Mouse (Mus musculus) gastrocnemius, postnatal 10 days (tissue): Measurements from ENCODE around the gene Celf2. TPM values are rescaled to one million over a fixed set of nuclear protein-coding genes. Genes with fewer than 3 reads are reported as not detected.

ENCODE experiments used
- DNase-seq: peaks from one replicate; pipeline ENCODE4 v3.0.0; 2021; ENCODE audit warnings: mixed read lengths
- total RNA-seq, 2 experiments: library from RNA; stranded (reverse); gene quantifications; 2 replicates each; pipeline ENCODE4 v1.2.3; 2021

Gene Celf2
- total RNA-seq, 2 experiments from 2014 or later = 73.2 to 82.2 TPM

GRCm38 (mm10) chr2:7392500-7392899 lies 116.9 kb downstream of the Celf2 start:
- no peak for DNase-seq

- DNase-seq = no peak
Observed at GRCm38 (mm10) chr2:7389264-7389663, 120.1 kb downstream of the Celf2 start.

GRCm38 (mm10) chr2:7378736-7379135 lies 130.6 kb downstream of the Celf2 start:
- DNase-seq = no peak

GRCm38 (mm10) chr2:7377878-7378277 lies 131.5 kb downstream of the Celf2 start:
- DNase-seq = no peak

GRCm38 (mm10) chr2:7367738-7368137 lies 141.6 kb downstream of the Celf2 start:
- no peak for DNase-seq

- no peak for DNase-seq
Observed at GRCm38 (mm10) chr2:7359557-7359956, 149.8 kb downstream of the Celf2 start.

- DNase-seq = no peak
Observed at GRCm38 (mm10) chr2:7358816-7359215, 150.5 kb downstream of the Celf2 start.

GRCm38 (mm10) chr2:7351234-7351633 lies 158.1 kb downstream of the Celf2 start:
- no peak for DNase-seq

- DNase-seq = peak; percentile 5
Observed at GRCm38 (mm10) chr2:7346703-7347461, 162.5 kb downstream of the Celf2 start.

GRCm38 (mm10) chr2:7344951-7345350 lies 164.4 kb downstream of the Celf2 start:
- DNase-seq = no peak

- no peak for DNase-seq
Observed at GRCm38 (mm10) chr2:7342911-7343478, 166.4 kb downstream of the Celf2 start.

- no peak for DNase-seq
Observed at GRCm38 (mm10) chr2:7334846-7335245, 174.5 kb downstream of the Celf2 start.

GRCm38 (mm10) chr2:7328018-7328899 lies 181.1 kb downstream of the Celf2 start:
- DNase-seq = no peak

- no peak for DNase-seq
Observed at GRCm38 (mm10) chr2:7319760-7320159, 189.6 kb downstream of the Celf2 start.

GRCm38 (mm10) chr2:7311776-7312175 lies 197.6 kb downstream of the Celf2 start:
- no peak for DNase-seq

- no peak for DNase-seq
Observed at GRCm38 (mm10) chr2:7310840-7311182, 198.6 kb downstream of the Celf2 start.

- no peak for DNase-seq
Observed at GRCm38 (mm10) chr2:7310129-7310839, 199.1 kb downstream of the Celf2 start.

- DNase-seq = no peak
Observed at GRCm38 (mm10) chr2:7309324-7309723, 200.0 kb downstream of the Celf2 start.

GRCm38 (mm10) chr2:7308731-7309130 lies 200.6 kb downstream of the Celf2 start:
- no peak for DNase-seq

GRCm38 (mm10) chr2:7287434-7287833 lies 221.9 kb downstream of the Celf2 start:
- DNase-seq = no peak

GRCm38 (mm10) chr2:7273214-7273613 lies 236.1 kb downstream of the Celf2 start:
- no peak for DNase-seq

- DNase-seq = peak; percentile 7
Observed at GRCm38 (mm10) chr2:7270051-7270450, 239.3 kb downstream of the Celf2 start.
